Mouse (Mus musculus): Measurements from ENCODE around the gene Stmn1. TPM values are rescaled to one million over a fixed set of nuclear protein-coding genes. Genes with fewer than 3 reads are reported as not detected.
A peak's percentile ranks its signal among the peaks of the same experiment; 100 is the strongest.

Gene Stmn1
- 1,000 to 10,000 TPM; 1,050 to 1,137 TPM for total RNA-seq (2021)
- long read RNA-seq, transcript Stmn1-203 (4 exons, 967 nt): minor isoform, 21 of 470 reads
- long read RNA-seq, transcript Stmn1-201 (5 exons, 1,060 nt): major isoform, 419 of 470 reads
- long read RNA-seq, partial matches to known transcripts: 12 of 470 reads
- long read RNA-seq, other reads (novel, unspliced or antisense): 16 of 470 reads

- peak; percentile 92 to 94 for DNase-seq (ENCODE audit: low spot score in 2 of 2)
Observed at GRCm38 (mm10) chr4:134468215-134468575, at the start of gene Stmn1. Stmn1 (plus strand) TSS chr4:134468320.

GRCm38 (mm10) chr4:134421971-134422370 is 46.1 kb upstream of the Stmn1 start:
- DNase-seq (ENCODE audit: low spot score in 2 of 2): no peak

- DNase-seq (ENCODE audit: low spot score in 2 of 2): no peak
Observed at GRCm38 (mm10) chr4:134423949-134424348, 44.2 kb upstream of the Stmn1 start.

GRCm38 (mm10) chr4:134425088-134425487 is 43.0 kb upstream of the Stmn1 start:
- no peak for DNase-seq (ENCODE audit: low spot score in 2 of 2)

- peak; percentile 69 to 83 for DNase-seq (ENCODE audit: low spot score in 2 of 2)
Observed at GRCm38 (mm10) chr4:134430381-134431004, 37.6 kb upstream of the Stmn1 start.

- DNase-seq (ENCODE audit: low spot score in 2 of 2): no peak
Observed at GRCm38 (mm10) chr4:134432686-134433360, 35.3 kb upstream of the Stmn1 start.

GRCm38 (mm10) chr4:134436185-134436584 is 31.9 kb upstream of the Stmn1 start:
- no peak for DNase-seq (ENCODE audit: low spot score in 2 of 2)

GRCm38 (mm10) chr4:134436659-134437058 is 31.5 kb upstream of the Stmn1 start:
- DNase-seq (ENCODE audit: low spot score in 2 of 2): no peak

GRCm38 (mm10) chr4:134439119-134439518 is 29.0 kb upstream of the Stmn1 start:
- DNase-seq (ENCODE audit: low spot score in 2 of 2): no peak

GRCm38 (mm10) chr4:134439919-134440318 is 28.2 kb upstream of the Stmn1 start:
- no peak for DNase-seq (ENCODE audit: low spot score in 2 of 2)

GRCm38 (mm10) chr4:134442216-134442615 is 25.9 kb upstream of the Stmn1 start:
- no peak for DNase-seq (ENCODE audit: low spot score in 2 of 2)

- DNase-seq (ENCODE audit: low spot score in 2 of 2): no peak
Observed at GRCm38 (mm10) chr4:134443589-134443988, 24.5 kb upstream of the Stmn1 start.

- no peak for DNase-seq (ENCODE audit: low spot score in 2 of 2)
Observed at GRCm38 (mm10) chr4:134444949-134445348, 23.2 kb upstream of the Stmn1 start.

- DNase-seq (ENCODE audit: low spot score in 2 of 2): no peak
Observed at GRCm38 (mm10) chr4:134445489-134445888, 22.6 kb upstream of the Stmn1 start.

GRCm38 (mm10) chr4:134447966-134448365 is 20.2 kb upstream of the Stmn1 start:
- DNase-seq (ENCODE audit: low spot score in 2 of 2): no peak

- DNase-seq (ENCODE audit: low spot score in 2 of 2): no peak
Observed at GRCm38 (mm10) chr4:134449595-134450391, 18.3 kb upstream of the Stmn1 start.

GRCm38 (mm10) chr4:134450392-134451195 is 17.5 kb upstream of the Stmn1 start:
- peak; percentile 55 to 63 for DNase-seq (ENCODE audit: low spot score in 2 of 2)

- DNase-seq (ENCODE audit: low spot score in 2 of 2): no peak
Observed at GRCm38 (mm10) chr4:134451484-134451883, 16.6 kb upstream of the Stmn1 start.

GRCm38 (mm10) chr4:134453619-134454400 is 14.3 kb upstream of the Stmn1 start:
- no peak for DNase-seq (ENCODE audit: low spot score in 2 of 2)

GRCm38 (mm10) chr4:134455310-134455709 is 12.8 kb upstream of the Stmn1 start:
- DNase-seq (ENCODE audit: low spot score in 2 of 2): no peak

Data from layer of hippocampus, postnatal 10 days (tissue).